Mouse (Mus musculus) liver, embryonic 14.5 days (tissue): ENCODE results near the gene Sox6.

Source experiments
- CTCF ChIP-seq: IDR thresholded peaks from 2 replicates; pipeline ENCODE4 v1.5.1; 2016; ENCODE audit warnings: antibody characterized with exemption, low read depth, control low read depth
- EP300 ChIP-seq: IDR thresholded peaks from 2 replicates; pipeline ENCODE4 v1.6.1; 2016; ENCODE audit warnings: antibody characterized with exemption, low read depth

GRCm38 (mm10) chr7:115872903-115873302 is 165.7 kb downstream of the Sox6 start:
- TF ChIP-seq CTCF = no peak
- TF ChIP-seq EP300 = 0 out of 2 replicates have a peak, but pooled peaks have one; percentile 5
